Mouse (Mus musculus): ENCODE data around the gene Yipf7.
A peak's percentile ranks its signal among the peaks of the same experiment; 100 is the strongest.

The Yipf7 gene

DNA sequence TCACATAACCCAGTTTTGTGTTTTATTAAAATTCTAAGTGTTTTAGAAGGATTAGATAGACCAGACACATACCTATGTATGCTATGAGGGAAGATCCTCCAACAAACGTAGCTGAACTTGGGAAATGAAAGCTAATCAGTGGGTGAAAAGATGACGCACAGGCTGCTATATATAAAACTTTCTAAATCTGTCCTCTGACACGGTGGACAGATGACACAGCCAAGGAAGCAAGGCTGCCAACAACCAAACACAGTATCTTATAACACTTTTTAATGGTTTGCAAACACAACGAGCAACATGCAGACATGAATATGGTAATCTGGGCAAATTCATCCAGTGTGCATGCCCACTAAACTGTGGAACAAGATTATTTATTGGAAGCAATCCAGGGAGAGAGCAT, at the start of gene Yipf7:
Yipf7 (minus strand) TSS at position 160 of the 400 bp plus-strand sequence.
- DNase-seq (ENCODE audit: low read depth, low spot score): no peak

DNA sequence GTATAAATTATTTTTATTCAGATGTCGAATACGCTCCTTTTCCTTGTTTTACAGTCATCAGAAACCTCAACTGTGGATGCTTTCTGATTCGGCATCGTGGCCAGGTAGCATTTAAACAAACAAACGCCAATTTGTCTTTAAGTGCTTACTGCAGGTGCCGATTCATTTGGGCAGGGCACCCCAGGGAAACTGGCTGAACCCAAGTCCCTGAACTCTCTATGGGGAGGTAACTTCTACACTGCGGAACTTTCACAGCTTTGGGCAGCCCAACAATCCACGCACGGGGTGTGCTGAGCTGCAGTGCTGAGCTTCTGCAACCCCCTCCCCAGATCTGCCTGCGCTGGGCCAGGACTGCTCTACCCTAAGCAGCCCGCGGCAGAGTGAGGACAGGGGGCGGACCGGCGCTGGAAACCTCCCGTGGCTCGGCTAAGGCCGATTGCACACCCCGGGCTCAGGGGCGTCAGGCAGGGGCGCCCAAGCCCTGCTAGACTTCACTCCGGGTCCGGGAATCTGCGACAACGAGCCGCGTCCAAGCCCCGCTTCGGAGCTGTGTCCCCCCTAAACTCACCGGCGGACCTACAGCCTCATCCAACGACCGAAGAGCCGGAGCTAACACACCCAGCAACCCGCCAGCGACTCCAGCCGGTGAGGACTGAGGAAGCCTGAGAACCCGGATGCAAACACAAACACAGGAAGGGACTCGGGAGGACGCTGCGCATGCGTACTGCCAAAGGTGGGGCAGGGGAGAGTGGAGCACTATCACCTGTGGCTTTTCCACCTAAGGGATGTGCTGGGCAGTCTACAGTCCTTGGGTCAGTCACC, 49.4 kb upstream of the Yipf7 start, which contains the start of gene Gnpda2:
Gnpda2 (minus strand) TSS at position 701 of the 822 bp plus-strand sequence.
- peak; percentile 94 for DNase-seq (ENCODE audit: low read depth, low spot score)

DNA sequence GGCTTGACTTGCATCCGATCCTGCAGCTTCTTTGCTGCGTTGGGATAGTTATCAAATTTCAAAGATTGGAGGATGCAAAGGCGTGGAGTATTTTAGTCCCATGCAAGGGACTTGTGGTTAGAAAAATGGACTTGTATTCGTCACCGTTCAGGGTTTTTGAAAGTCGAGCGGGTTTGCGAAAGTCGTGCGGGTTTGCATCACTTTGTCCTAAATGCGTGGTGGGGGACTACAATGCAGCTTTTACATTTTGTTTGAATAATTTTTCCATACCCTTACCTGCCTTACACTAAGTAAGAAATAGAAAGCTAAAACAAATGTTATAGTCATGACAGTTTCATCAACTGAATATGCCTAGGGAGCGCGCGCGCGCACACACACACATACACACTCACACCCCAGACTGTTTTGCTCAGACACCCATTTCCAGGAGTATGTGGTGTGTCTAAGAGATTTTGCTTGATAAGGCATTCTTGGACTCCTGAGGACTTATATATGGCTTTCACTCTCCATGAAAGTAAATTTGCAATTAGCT, 15.0 kb upstream of the Yipf7 start:
- peak; percentile 30 for DNase-seq (ENCODE audit: low read depth, low spot score)

DNA sequence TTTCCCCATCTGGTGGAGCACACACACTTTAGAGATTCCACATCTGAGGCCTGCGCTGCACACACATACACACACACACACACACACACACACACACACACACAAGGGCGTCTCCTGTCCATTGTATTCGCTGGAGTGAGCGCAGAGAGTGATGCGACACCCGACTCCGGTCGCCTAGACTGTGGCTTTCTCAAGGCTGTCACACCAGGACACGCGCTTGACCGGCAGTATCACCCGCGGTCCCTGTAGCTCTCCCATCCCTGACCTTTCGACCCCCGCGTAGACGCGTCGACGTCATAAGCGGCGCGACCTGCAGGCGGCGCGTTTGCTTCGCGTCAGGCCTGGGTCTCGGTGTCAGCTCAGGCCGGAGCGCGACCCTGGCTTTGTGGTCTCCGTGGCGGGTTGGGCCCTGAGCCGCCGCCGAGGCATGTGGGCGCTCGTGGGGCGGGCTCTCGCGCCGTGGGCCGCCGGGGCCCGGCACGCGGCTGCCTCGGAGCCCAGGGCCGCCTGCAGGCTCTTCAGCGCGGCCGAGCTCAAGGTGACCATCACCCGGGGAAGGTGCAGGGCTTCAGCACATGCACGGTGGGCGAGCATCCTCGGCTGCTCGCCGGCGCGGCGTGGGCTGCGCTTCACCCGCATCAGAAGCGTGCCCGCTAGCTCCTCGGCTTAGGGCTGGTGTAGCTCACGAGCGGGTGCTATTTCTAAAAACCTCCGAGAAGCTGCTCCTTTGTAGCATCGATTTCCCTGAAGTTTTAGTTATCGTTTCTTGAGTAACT, 14.4 kb upstream of the Yipf7 start, which contains the start of gene Guf1:
Guf1 (plus strand) TSS at position 296 of the 776 bp plus-strand sequence.
- DNase-seq (ENCODE audit: low read depth, low spot score): peak; percentile 95

DNA sequence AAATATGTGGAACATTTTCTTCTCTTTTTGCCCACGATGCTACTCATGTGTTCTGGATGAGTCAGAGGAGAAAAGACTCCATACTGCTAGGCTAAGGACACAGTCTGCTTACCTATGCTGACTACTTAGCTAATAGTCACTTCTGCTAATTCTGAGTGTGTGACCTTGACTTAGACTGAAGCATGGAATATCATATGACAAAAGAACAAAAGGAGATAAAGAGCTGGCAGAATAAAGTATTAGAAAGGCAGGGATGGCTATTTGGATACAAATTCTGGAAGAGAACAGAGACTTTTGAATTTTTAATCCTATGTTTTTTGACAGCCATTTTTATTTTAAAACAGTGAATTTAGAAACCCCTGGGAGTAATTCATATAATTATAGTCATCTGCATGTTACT, 768 bp downstream of the Yipf7 start:
- DNase-seq (ENCODE audit: low read depth, low spot score): no peak

DNA sequence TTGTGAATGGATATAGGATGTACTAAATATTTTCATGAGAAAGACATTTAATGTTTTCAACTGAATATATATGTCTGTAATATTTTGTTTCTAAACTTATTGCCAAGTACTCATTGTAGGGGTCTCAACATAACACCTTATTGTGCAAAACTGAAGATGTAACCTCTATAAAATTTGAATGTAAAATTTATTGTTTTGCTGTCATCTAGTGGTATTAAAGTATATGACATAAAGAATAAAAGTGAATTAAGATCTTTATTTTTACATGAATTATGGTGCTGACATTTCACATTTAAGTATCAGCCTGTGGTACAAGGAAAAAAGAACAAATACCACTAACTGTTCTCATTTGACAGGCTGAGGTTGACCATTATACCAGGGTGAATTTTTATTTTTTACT, 18.5 kb downstream of the Yipf7 start:
- DNase-seq (ENCODE audit: low read depth, low spot score): no peak

DNA sequence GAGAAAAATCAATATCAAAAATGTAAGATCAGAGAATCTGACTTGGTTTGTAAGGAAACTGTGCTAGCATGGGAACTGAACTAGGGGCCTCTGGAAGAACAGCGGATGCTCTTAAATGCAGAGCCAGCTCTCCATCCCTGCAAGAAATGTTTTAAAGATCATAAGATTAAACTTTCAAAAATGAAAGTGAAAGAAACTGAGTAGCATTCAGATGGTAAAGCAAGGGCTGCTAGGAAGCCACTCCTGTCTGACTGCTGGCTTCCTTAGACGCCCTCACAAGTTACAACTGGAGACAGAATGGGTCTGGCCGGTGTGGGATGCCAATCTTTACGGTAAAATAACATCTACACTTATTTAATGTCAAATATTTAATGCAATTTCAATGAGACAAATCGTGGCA, 20.4 kb downstream of the Yipf7 start:
- no peak for DNase-seq (ENCODE audit: low read depth, low spot score)

DNA sequence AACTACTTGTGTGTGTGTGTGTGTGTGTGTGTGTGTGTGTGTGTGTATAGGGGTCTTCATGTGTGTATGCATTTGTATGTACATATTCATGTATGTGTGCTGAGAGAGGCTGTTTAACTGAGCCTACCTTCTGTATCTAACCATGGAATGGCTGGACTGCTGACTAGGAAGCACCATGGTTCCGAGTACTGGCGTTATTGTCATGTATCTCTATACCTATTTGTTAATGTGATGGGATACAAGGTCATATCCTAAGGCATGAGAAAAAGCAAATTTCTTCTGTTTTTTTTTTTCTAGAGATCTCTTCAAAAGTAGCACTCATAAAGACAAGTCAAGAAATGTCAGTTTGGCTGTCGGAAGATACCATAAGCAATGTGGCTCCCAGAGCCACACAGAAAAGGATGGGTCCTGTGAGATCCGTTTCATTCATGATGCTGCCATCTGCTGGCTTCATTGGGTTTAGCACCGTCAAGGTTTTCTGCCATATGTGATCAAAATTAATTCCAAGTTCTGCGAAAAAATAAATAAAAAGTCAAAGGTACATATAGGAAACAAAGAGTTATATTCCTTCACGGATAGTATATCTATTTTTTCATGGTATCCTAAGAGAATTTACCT, 21.7 kb downstream of the Yipf7 start:
- DNase-seq (ENCODE audit: low read depth, low spot score): peak; percentile 66

DNA sequence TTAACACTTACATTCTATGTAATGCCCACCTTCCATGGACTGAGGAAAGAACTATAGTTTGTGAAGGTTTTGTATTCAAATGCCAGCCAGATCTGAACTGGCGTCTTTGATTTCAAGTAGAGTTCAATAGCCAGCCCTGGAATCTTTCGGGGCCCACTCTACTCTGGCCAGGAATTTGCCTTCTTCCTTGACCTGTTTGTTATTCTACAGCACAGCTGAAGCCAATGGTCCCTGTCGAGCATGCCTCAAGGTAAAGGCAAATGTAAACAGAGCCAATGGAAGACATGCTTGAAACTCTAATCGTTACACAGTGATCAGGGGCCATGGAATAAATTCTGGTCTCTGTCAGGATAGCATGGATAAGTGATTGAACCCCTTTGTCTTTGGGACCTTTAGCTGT, 30.2 kb downstream of the Yipf7 start:
- no peak for DNase-seq (ENCODE audit: low read depth, low spot score)

DNA sequence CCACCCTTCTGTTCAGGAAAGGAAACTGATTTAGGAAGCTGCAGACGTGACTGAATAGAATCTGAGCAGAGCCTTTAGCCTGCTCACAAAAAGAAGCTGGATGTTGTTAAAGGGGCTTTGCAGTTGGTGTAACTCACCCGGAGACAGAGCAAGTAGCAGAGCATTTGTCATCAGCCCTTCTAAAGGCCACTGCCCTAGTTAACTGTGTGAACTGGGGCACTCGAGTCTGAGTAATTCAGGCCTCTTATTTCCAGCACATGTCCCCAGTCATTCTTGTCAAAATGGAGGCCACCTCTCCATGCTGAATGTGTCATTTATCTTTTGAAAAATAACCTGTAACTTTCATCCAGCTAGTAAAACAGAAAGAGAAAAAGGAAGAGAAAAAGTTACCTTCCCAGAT, 30.8 kb downstream of the Yipf7 start:
- no peak for DNase-seq (ENCODE audit: low read depth, low spot score)

DNA sequence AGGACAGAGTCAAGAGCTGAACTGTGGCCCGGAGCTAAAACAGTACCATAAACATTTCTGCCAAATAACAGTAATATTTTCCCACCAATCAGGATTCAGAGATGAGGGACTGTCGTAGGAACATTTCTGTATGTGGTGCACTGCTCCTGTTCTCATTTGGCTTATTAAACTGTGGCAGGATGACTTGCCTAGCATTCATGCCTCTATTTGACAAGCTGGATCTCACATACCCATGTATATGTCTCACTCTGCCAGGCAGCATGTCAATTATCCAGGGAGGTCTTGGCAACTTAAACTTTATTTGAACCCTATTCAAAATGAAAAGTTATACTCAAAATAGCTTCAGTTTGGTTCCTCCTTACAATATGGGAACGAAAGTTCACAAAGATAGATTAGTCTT, 35.4 kb downstream of the Yipf7 start:
- DNase-seq (ENCODE audit: low read depth, low spot score): no peak

DNA sequence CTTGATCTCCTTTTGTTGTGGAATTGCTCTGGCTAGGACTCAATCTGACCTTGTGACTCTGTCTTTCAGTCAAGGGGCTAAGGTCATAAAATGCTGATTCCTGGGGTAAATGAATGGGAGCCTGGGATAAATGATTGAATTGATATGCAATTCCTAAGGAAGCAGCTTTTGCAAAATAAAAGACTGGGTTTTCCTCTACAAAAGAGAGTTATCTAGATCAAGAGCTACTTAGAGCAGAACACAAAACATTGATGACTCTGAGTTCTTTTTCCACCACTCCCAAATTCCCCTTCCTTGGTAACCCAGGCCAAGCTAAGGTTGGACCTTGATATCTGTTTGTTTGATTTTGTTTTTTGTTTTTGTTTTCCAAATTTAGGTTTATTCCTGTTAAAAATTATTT, 53.4 kb downstream of the Yipf7 start:
- peak; percentile 94 for DNase-seq (ENCODE audit: low read depth, low spot score)

DNA sequence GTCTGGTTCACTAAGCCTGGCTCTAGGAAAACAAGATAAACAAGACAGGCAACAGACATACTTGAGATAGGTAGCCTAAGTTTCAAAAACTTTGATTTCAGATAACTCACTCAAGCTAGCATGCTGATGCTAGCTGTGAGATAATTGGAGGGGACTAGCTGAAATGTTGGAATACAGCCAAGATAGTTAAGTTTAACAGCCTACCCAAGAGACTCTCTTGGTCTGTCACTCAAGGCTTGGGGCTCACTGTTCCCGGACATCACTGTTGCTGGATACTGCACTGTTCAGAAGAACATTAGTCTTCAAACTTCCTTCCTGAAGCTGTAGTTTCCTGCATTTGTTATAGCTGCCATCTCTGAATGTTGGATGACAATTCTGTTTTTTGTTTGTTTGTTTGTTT, 74.9 kb downstream of the Yipf7 start:
- no peak for DNase-seq (ENCODE audit: low read depth, low spot score)

Data from ES-CJ7 (cell line).